Mouse (Mus musculus): ENCODE measurements at regions not wholly inside any gene's neighbourhood (a gene's known extent, or its start where the extent isn't known, plus 50 kb on each side); places are given as distances from the start of the nearest gene placed in this dataset.

DNA sequence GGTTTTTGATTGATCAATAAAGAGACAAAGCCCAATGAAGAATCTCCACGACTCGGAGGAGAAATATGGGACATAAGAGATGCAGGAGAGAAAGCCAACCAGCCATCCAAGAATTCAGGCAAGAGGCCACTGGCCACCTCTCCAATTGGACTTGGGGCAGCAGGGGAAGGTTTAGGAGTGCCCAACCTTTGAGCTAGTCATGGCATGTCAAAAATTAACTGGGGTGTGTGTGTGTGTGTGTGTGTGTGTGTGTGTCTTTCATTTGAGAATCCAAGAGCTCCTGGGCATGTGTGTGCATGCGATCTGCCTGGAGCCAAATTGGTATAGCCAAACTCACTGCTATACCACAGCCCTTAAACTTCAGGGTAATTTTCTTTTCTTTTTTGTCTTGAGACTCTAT, 51.6 kb upstream of the Cecr2 start:
- Histone ChIP-seq H3K9me3 (replicated peaks; ENCODE audit: insufficient read depth, low read length) (no peaks in the 10 kb centered on the region), H3K79me2 (ENCODE audit: control insufficient read depth, insufficient read depth, low read length, poor library complexity) (no peaks in the 10 kb centered on the region), H3K9ac (ENCODE audit: control insufficient read depth, low read depth, low read length, poor library complexity, severe bottlenecking) (no peak overlapping the region), H3K27me3 (ENCODE audit: control insufficient read depth in 1 of 2, insufficient read depth in 2 of 2, low read length in 2 of 2) (no peaks in the 10 kb centered on the region; a peak in 1 of 4 replicates), H3K27ac (ENCODE audit: control insufficient read depth, low read depth, low read length) (no peak overlapping the region), H3K36me3 (ENCODE audit: control insufficient read depth in 1 of 2, insufficient read depth in 2 of 2, low read length in 2 of 2) (peaks cover 0 to 16% of the 10 kb centered on the region in 2 experiments; a peak in 2 of 4 replicates), H3K4me1 (ENCODE audit: control insufficient read depth in 1 of 2, insufficient read depth in 2 of 2, low read length in 2 of 2) (peaks cover 12 to 21% of the 10 kb centered on the region in 2 experiments), H3K4me3 (ENCODE audit: control insufficient read depth in 1 of 2, insufficient read depth in 1 of 2, low read depth in 2 of 2, low read length in 2 of 2) (no peak overlapping the region)
- no peak for DNase-seq (ENCODE audit: low read depth, low spot score)
- TF ChIP-seq JUND (IDR thresholded peaks at IDR 0.05; ENCODE audit: low read depth, low read length) (no peak), GABPA (IDR thresholded peaks at IDR 0.05; ENCODE audit: low read depth, low read length) (no peak), ZKSCAN1 (IDR thresholded peaks at IDR 0.05; ENCODE audit: low read depth, low read length) (no peak), MXI1 (IDR thresholded peaks at IDR 0.05; ENCODE audit: low read depth, low read length) (no peak), CHD1 (IDR thresholded peaks at IDR 0.05; ENCODE audit: low read depth, low read length) (no peak), CHD2 (IDR thresholded peaks at IDR 0.05; ENCODE audit: low read length) (no peak), ZMIZ1 (IDR thresholded peaks at IDR 0.05; ENCODE audit: low read depth, low read length) (no peak), KAT2A (conservative IDR thresholded peaks at IDR 0.05; ENCODE audit: low read depth, low read length) (no peak)

DNA sequence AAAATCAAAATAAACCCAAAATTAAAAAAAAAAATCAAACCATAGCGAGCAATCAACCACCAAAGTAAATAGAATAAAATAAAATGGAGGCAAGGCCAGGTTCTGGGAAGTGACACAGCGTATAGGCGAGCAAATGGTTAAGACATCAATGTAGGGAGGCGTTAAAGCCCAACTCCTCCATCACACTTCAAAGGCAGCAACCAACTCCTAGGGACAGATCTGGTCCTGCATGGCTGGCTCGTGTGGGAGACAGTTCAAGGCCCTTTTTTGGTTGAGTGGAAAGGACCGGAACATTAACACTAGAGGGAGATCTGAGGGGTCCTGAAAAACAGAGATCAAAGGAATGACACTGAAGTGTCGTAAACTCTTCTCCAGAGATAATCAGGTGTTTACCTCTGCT, 53.8 kb upstream of the Cecr2 start:
- H3K27ac ChIP-seq (ENCODE audit: control insufficient read depth, low read depth, low read length): no peak overlapping the region
- no peak for DNase-seq (ENCODE audit: low read depth, low spot score)
- peaks cover 0 to 2% of the 10 kb centered on the region in 2 experiments; a peak in 2 of 4 replicates for H3K36me3 ChIP-seq (ENCODE audit: control insufficient read depth in 1 of 2, insufficient read depth in 2 of 2, low read length in 2 of 2)
- no peak overlapping the region for H3K4me3 ChIP-seq (ENCODE audit: control insufficient read depth in 1 of 2, insufficient read depth in 1 of 2, low read depth in 2 of 2, low read length in 2 of 2)
- no peaks in the 10 kb centered on the region for H3K9me3 ChIP-seq (replicated peaks; ENCODE audit: insufficient read depth, low read length)
- H3K27me3 ChIP-seq (ENCODE audit: control insufficient read depth in 1 of 2, insufficient read depth in 2 of 2, low read length in 2 of 2): no peaks in the 10 kb centered on the region; a peak in 1 of 4 replicates
- no peak overlapping the region for H3K9ac ChIP-seq (ENCODE audit: control insufficient read depth, low read depth, low read length, poor library complexity, severe bottlenecking)
- peaks cover 1 to 4% of the 10 kb centered on the region in 2 experiments for H3K4me1 ChIP-seq (ENCODE audit: control insufficient read depth in 1 of 2, insufficient read depth in 2 of 2, low read length in 2 of 2)
- no peaks in the 10 kb centered on the region for H3K79me2 ChIP-seq (ENCODE audit: control insufficient read depth, insufficient read depth, low read length, poor library complexity)
- TF ChIP-seq ZMIZ1 (IDR thresholded peaks at IDR 0.05; ENCODE audit: low read depth, low read length): no peak
- no peak for TF ChIP-seq KAT2A (conservative IDR thresholded peaks at IDR 0.05; ENCODE audit: low read depth, low read length)
- no peak for TF ChIP-seq POLR2A (IDR thresholded peaks at IDR 0.05; ENCODE audit: control insufficient read depth in 1 of 2, insufficient read depth in 1 of 2, low read depth in 1 of 2, low read length in 2 of 2, poor library complexity in 1 of 2)
- no peak for TF ChIP-seq SMC3 (IDR thresholded peaks at IDR 0.05; ENCODE audit: low read depth, low read length)
- TF ChIP-seq NRF1 (IDR thresholded peaks at IDR 0.05; ENCODE audit: insufficient read depth, low read depth, low read length, poor library complexity, severe bottlenecking): no peak
- TF ChIP-seq CHD2 (IDR thresholded peaks at IDR 0.05; ENCODE audit: low read length): no peak
- TF ChIP-seq MAZ (IDR thresholded peaks at IDR 0.05; ENCODE audit: low read depth, low read length): no peak
- no peak for TF ChIP-seq E2F4 (IDR thresholded peaks at IDR 0.05; ENCODE audit: borderline replicate concordance, low read depth, low read length)
- no peak for TF ChIP-seq NELFE (IDR thresholded peaks at IDR 0.05; ENCODE audit: low read depth, low read length)
- TF ChIP-seq MAFK (IDR thresholded peaks at IDR 0.05; ENCODE audit: borderline replicate concordance, low read depth, low read length): no peak

DNA sequence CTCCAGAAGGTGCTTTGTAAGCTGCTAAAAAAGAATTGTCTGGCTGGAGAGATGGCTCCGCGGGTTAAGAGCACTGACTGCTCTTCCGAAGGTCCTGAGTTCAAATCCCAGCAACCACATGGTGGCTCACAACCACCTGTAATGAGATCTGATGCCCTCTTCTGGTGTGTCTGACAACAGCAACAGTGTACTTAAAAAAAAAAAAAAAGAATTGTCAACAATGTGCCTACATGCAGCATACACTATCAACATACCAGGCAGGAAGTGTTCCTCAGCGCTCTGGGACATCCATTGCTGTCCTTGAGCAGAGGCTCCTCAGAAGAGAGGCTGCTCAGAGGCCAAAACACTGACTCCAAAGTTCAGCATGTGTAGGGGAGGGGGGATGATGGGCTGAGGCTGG, 56.3 kb upstream of the Cecr2 start:
- H3K4me1 ChIP-seq (ENCODE audit: control insufficient read depth in 1 of 2, insufficient read depth in 2 of 2, low read length in 2 of 2): peaks cover 4 to 14% of the 10 kb centered on the region in 2 experiments
- H3K9ac ChIP-seq (ENCODE audit: control insufficient read depth, low read depth, low read length, poor library complexity, severe bottlenecking): no peak overlapping the region
- no peak overlapping the region for H3K27ac ChIP-seq (ENCODE audit: control insufficient read depth, low read depth, low read length)

More for the DNA sequence above, 56.3 kb upstream of the Cecr2 start:
- H3K79me2 ChIP-seq (ENCODE audit: control insufficient read depth, insufficient read depth, low read length, poor library complexity): no peaks in the 10 kb centered on the region
- no peaks in the 10 kb centered on the region for H3K9me3 ChIP-seq (replicated peaks; ENCODE audit: insufficient read depth, low read length)
- H3K4me3 ChIP-seq (ENCODE audit: control insufficient read depth in 1 of 2, insufficient read depth in 1 of 2, low read depth in 2 of 2, low read length in 2 of 2): no peak overlapping the region
- H3K27me3 ChIP-seq (ENCODE audit: control insufficient read depth in 1 of 2, insufficient read depth in 2 of 2, low read length in 2 of 2): no peaks in the 10 kb centered on the region; a peak in 1 of 4 replicates
- DNase-seq (ENCODE audit: low read depth, low spot score): no peak
- peaks cover 0 to 10% of the 10 kb centered on the region in 2 experiments; a peak in 2 of 4 replicates for H3K36me3 ChIP-seq (ENCODE audit: control insufficient read depth in 1 of 2, insufficient read depth in 2 of 2, low read length in 2 of 2)
- TF ChIP-seq MXI1 (IDR thresholded peaks at IDR 0.05; ENCODE audit: low read depth, low read length) (no peak), ZNF384 (IDR thresholded peaks at IDR 0.05; ENCODE audit: low read depth, low read length) (peak; percentile 68), CTCF (IDR thresholded peaks at IDR 0.05 in 2 of 3, conservative IDR thresholded peaks at IDR 0.05 in 1 of 3; ENCODE audit: control insufficient read depth in 1 of 3, insufficient read depth in 1 of 3, low read depth in 2 of 3, low read length in 3 of 3, poor library complexity in 1 of 3, severe bottlenecking in 1 of 3) (peak in 1 of 3 experiments; percentile 1; a peak in 1 of 6 replicates), NELFE (IDR thresholded peaks at IDR 0.05; ENCODE audit: low read depth, low read length) (no peak), RAD21 (IDR thresholded peaks at IDR 0.05; ENCODE audit: low read depth, low read length) (no peak)

Measured in MEL (cell line).